Mouse (Mus musculus) ES-CJ7 (cell line): ENCODE data around the gene Tvp23a.

Experiments used
- DNase-seq: peaks from one replicate; pipeline ENCODE4 v3.0.0; 2011; ENCODE audit warnings: low read depth, low spot score

Gene Tvp23a

GRCm38 (mm10) chr16:10453872-10454582 is 6.9 kb upstream of the Tvp23a start:
- DNase-seq, result no peak

DNA sequence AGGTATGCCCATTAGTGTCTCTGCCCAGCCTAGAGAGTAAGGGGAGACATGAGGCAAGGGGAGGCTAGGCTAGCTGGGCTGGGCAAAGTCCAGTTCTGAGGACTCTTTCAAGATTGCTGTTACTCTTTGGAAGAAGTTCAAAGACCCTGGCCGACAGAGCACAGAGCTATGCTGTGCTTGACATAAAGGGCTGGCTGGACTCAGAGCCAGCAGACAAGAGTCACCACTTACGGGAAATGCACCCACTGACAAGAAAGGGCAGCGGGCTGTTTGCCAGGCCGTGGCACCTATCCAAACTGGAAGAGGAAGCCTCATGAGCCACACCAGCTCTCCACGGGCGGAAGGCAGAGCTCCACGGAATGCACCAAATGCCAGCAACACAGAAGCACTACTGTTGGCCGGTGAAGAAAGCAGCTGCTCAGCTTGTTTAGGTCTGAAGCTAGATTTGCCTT is 5.3 kb upstream of the Tvp23a start:
- no peak for DNase-seq

DNA sequence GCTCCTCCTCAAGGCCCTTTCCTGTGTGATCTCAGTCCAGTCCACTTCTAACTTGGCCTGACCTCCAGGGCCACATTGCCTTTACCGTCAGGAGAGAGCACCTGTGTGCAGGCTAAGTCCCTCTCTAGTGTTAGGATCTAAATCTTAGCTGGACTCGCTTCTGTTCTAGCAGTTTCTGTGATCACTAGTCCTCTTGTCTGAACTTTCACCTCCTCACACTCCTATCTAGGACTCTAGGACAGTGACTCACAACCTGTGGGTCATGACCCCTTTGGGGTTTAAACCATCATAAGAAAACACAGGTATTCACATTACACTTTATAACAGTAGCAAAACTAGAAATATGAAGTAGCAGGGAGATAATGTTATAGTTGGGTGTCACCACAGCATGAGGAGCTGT is 4.7 kb upstream of the Tvp23a start:
- DNase-seq, result no peak

DNA sequence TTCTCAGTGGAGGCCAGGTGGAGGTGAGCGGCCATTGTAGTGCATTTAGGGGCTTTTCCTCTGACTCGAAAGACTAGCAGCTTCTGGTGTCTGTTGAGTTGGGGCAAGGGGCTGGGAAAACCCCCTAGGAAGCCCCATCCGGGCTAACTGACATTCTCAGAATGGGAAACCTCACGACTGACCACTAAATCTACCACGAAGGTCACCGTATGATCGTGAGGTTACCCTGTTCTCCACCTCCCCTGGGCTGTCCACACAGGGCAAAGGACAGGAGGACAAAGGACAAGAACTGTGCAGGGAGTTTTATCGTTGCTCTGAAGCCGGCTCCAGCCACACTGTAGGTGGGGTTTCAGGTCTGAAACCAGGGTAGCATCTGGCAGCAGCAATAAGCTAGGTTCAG is 1.8 kb upstream of the Tvp23a start:
- no peak for DNase-seq

DNA sequence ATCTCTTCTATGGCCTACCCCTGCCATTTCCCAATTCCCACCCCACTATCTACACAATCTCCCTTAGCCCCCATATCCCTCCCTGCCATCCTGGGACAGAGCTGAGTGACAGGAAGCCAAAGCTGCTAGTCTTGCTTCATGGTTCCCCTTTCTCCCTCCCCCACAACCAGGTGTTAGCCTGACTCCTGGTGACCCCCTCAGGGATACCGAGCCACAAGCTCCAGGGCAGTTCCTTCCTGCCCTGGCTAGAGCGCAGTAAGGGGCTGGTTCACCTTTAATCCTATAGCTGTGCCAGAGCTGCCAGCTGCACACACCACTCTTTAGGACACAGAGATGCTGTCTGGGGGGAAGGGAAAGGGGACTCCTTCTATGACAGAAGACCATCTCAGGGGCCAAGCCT is 619 bp upstream of the Tvp23a start:
- DNase-seq, result no peak

DNA sequence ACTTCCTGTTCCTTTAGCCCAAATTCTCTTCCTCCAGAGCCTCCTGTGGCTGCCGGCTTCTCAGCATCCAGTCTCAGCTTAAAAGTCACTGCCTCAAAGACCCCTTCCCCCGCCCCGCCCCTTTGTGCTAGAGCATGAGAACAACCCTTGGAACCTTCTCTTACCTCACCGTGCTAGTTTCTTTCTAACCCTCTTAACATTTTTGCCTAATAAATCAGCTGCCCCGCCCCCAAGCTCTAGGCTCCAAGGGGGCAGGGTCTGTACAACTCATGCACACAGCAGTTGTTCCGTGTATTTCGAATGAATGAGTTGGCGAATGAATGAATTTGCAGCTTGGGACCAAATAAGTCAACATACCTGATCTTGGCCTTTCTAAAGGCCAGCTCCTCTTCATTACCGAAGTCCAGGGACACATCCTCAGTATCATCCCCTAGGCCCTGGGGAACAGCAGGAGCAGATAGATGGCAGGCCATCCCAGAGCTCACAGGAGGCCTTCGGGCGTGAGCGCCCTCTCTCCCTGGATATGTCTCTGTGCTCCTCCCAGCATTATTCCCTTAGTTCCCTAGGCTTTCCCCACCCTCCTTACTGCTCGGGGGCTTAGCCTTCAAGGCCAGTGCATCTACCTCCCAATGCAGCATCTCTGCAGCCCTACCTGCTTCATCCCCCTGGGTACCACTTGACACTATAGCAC is 444 bp downstream of the Tvp23a start:
- peak; percentile 14 for DNase-seq

- DNase-seq, result no peak
Observed at GRCm38 (mm10) chr16:10443723-10444122, 3.4 kb downstream of the Tvp23a start.

DNA sequence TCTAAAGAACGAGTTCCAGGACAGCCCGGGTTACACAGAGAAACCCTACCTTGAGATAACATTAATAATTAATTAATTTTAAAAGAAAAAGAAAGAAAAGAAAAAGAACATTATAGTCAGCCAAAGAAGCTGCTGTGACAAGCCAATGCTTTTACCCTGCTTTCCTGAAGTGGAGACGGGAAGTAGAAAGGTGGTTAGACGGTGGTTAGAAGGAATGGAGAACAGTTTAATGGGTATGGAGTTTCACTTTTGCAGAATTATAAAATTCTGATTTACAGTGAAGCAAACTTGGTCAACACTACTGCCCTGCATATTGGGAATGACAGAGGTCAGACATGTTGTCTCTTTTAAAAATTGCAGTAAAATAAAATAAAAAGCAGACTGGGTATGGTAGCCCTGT is 5.4 kb downstream of the Tvp23a start:
- no peak for DNase-seq

- no peak for DNase-seq
Observed at GRCm38 (mm10) chr16:10441328-10441727, 5.8 kb downstream of the Tvp23a start.

DNA sequence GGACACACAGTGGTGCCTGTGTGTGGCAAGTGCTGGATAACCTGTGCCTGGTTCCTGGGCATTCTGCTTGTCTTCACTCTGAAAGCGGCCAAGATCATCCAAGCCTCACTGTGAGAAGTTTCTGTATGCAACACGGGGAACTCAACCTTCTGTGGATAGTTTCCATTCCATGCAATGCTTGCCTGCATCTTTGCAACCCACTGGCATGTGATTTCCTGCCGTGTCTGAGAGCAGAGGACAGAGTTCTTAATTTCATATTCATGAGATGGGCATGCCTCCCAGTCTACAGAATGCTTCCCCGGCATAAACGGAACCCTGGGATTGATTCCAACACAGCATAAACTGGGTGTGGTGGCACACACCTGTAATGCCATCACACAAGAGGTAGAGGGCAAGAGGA is 9.1 kb downstream of the Tvp23a start:
- no peak for DNase-seq

DNA sequence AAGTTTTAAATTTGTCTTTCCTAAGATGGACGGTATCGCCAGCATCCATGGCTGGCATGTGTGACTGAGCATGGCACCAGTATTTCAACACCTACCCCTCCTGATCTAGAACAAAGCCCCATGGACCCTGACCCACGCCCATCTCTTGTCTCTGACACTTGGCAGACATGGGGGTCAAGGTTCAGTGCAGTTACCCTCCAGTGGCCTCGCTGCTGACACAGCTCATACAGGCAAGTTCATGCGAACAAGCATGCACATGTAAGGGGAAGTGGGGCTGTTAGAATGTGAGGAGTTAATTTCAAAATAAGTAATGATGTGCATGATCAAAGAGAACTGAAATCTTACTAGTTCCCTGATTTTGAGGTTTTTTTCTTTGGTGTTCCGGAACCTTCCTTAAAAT is 11.0 kb downstream of the Tvp23a start:
- no peak for DNase-seq

GRCm38 (mm10) chr16:10433344-10433743 is 13.8 kb downstream of the Tvp23a start:
- no peak for DNase-seq

DNA sequence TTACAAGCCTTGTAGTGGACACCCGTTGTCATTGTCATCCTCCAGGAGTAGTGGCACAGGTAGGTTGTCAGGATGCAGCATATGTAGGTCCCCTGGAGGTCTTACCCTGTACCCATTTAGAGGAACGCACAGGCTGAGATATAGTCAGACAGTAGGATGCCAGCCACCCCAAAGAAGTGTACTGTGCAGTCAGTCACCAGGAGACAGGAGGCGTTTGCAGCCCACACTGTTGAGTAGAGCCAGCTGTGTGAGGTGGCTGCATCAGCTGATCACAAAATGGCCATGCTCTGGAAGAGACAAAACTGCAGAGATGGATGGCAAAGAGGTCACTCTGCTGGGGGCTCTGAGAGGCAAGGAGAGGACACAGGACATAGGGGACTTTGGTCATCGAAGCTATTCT is 14.8 kb downstream of the Tvp23a start:
- no peak for DNase-seq

DNA sequence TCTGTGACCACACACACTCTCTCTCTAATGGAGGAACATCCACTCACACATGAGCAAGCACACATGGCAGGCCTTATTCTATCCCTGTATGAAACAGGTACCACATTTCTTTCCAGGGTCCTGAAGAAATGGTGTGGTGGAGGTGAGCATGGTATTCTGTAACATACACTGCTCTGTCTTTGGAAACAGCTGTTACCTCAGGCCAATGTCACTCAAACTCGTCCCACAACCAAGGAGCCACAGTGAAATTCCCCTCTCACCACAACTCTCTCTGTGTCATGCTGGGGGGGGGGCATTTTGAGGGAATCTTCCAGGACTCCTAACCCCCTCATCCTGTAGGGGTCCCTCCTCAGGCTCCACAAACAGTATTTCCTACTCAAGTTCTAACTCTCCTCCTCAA is 15.3 kb downstream of the Tvp23a start:
- DNase-seq, result no peak

DNA sequence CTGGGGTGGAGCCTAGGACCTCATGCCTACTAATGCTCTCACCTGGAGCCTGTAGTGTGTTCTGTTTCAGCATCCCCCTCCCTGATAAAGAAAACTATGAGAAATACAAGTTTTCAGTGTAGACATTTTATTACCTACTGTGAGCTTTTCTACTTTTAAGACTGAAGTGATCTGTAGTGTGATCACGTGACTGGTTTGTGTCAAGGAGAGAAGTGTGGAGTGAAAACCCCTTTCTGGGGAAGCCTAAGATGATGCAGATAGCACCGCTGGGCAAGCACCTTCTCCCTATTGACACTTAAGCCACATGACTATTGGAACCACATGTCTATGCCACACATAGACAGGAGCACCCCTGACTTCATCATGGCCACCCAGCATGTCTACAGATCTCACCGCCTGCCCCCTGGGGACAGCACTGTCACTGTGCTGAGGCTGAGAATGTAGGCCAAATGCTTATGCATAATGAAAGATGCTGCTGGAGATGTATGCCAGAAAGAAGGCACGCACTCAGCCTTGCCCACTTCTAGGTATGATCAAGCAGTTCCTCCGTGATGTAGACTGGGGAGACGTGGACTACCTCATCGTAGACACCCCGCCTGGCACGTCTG is 26.6 kb downstream of the Tvp23a start:
- DNase-seq, result no peak

DNA sequence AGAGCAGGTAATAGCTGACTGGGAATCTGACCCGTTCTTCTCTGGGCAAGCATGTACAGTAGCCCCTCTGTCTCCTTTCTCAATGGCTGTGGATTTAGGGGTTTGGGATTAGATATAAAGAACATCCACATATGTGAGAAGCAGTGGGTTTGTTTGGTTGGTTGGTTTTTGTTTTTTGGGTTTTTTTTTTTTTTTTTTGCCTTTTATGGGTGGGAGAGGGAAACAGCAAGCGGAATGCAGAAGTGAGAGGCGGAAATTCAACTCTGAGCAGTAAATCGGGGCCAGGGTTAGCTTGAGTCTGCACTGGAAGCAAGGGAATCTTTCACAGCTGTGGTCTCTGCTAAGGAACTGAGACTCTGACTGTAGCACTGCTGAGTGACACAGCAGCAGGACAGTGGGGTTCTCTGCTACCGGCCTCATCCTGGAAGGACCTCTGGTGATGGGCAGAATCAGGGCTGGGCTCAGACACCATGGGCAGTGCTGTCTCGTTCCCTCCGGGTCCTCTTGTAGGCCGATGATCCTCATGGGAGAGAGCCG is 29.4 kb downstream of the Tvp23a start:
- no peak for DNase-seq

DNA sequence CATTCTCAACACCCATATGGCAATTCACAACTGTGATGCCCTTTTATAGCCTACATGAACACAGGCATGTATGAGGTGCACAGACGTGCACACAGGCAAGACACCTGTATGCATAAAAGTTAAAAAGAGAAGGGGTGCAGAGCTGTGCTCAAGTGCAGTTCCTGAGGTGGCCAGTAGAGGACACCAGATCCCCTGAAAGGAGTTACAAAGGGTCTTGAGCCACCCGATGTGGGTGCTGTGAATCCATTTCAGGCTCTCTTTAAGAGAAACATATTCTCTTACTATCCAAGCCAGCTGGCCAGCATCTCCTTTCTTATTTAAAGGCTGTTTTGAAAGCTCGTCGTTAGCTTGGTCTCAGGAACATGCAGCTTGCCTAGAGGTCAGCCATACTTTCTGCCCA is 30.3 kb downstream of the Tvp23a start:
- DNase-seq, result peak; percentile 57

DNA sequence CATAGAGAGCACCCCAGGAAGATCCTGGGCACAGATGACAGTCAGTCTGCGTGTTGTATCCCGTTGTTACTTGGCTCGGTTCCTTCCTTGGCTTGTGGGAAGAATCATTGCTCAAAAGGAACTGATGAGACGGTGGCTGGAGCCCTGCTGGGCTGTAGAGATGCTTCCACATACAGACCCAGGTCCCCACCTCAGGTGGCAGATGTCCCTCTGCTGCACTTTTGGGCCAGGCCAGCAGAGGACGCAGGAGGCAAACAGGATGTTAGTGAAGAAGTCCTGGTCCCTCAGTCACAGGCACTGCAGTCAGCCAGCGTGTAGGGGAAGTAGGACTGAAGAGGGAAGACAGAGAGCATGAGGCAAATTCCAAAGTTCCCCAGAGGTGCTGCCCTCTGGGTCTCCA is 31.2 kb downstream of the Tvp23a start:
- peak; percentile 60 for DNase-seq

- DNase-seq, result peak; percentile 96
Observed at GRCm38 (mm10) chr16:10411764-10412746, 35.1 kb downstream of the Tvp23a start, which contains the start of gene Nubp1. TSS of gene Nubp1 (plus strand) at chr16:10411948.

DNA sequence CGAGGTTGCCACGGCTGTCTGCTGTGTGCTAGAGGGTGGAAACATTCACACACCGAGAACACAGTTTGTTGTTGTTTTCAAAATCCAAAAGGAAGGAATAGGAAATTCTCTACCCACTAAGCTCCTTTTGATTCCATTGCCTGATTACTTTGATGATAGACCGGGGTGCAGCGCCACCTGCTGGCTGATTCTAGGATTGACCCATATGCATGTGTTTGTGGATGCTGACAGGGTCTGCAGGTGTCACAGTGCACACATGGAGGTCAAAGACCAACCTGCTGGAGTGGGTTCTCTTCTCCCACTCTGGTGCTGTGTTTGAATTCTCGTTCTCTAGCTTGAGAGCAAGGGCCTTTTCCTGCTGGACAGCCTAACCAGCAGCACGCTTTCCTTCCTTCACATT is 48.0 kb downstream of the Tvp23a start:
- DNase-seq, result peak; percentile 87

GRCm38 (mm10) chr16:10398755-10399154 is 48.4 kb downstream of the Tvp23a start:
- DNase-seq, result no peak
